Mouse (Mus musculus) mouse embryonic stem cell (cell line): ENCODE data around the gene Arpc1a.
"Not testable (repeated sequence)": the region's sequence is repeated elsewhere in the genome, so short reads cannot be mapped to it uniquely, and the experiment has no call there.

Experiments
- in situ Hi-C, 2 experiments: fragments of 300-500 bp; cut with MboI; formaldehyde crosslinking; loops; 1 replicate in 1 of 2; 3 replicates in 1 of 2; pipeline ENCODE4 v1.14.3; 2019 to 2020; ENCODE audit warnings: low sequenced_read_pairs in 2 of 2, low pct_unique_long_range_greater_than_20kb in 1 of 2, mixed read lengths in 1 of 2; ENCODE audit not compliant: unreplicated experiment in 1 of 2

Gene Arpc1a

DNA sequence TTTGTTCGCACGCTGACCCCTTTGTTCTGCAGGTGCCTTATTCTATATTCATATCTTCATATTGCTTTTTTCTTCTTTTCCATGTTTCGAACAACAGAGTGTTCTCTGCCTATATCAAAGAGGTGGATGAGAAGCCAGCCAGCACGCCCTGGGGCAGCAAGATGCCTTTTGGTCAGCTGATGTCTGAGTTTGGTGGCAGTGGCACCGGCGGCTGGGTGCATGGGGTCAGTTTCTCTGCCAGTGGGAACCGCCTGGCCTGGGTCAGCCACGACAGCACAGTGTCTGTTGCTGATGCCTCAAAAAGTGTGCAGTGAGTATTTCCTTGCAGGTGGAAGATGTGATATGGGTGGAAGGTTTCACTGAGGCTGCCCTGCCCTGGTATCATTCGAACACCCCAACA lies 17.3 kb downstream of the Arpc1a start:
- in situ Hi-C loops = no loop called here

DNA sequence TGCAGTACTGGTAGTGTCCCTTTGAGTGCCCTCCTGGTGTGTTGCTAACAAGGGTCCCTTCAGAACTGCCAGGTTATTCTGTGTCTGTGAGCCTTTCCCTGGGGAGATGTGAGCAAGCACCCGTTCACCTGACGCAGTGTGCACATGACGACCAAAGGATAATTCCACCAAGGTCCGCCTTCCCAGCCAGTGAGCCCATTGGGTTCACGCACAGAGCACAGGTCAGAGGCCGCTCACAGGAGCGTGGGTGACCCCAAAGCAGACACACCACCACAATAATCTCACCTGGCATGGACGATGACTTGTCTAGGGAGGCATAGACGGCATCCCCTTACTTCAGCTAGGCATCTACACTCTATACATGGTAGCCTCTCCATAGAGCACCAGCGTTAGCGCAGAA lies 17.8 kb downstream of the Arpc1a start:
- in situ Hi-C loops = not testable (repeated sequence)

DNA sequence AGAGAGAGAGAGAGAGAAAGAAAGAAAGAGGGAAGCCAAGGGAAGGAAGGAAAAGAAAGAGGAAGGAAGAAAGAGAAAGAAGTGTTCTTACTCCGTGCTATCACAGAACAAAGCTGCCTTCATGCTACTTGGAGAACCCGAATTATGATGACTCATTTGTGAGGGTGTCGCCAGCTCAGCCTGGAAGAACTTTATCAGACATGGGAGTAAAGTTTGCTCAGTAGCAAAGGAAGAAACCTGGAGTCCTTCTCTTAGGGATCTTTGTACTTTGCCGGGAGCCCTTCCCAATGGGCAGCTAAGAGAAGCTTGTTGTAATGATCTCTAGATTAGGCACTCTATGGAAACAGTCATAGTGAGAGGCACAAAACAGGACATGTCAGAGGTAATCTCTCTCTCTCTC lies 19.1 kb downstream of the Arpc1a start:
- in situ Hi-C loops = no loop called here

- in situ Hi-C loops = no loop called here
Measured at GRCm38 (mm10) chr5:145104328-145104727, 20.7 kb downstream of the Arpc1a start.

GRCm38 (mm10) chr5:145105694-145106275 lies 22.2 kb downstream of the Arpc1a start:
- in situ Hi-C loops = no loop called here

GRCm38 (mm10) chr5:145110401-145110800 lies 26.8 kb downstream of the Arpc1a start:
- in situ Hi-C loops = no loop called here

GRCm38 (mm10) chr5:145112566-145112965 lies 28.9 kb downstream of the Arpc1a start:
- in situ Hi-C loops = no loop called here

DNA sequence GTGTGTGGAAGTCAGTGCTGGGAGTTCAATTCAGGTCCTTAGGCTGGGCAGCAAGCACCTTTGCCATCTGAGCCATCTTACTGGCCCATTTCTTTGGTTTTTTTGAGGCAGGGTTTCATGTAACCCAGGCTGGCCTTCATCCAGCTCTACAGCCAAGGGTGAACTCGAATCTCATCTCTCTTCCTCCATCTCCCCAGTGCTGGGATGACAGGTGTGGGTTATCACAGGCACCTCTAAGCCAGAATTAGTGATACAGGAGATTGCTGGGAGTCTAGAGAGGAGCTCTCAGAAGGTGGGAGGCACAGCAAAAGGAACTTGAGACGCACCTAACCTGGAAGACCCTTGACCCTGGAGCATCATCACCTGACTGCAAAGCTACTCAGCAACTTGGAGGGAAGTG lies 29.8 kb downstream of the Arpc1a start:
- in situ Hi-C loops = no loop called here

- in situ Hi-C loops = no loop called here
Measured at GRCm38 (mm10) chr5:145114071-145114605, 30.5 kb downstream of the Arpc1a start, which contains the start of gene Arpc1b. Gene Arpc1b (plus strand): TSS chr5:145114215.

GRCm38 (mm10) chr5:145114606-145115473 lies 31.2 kb downstream of the Arpc1a start:
- in situ Hi-C loops = no loop called here

DNA sequence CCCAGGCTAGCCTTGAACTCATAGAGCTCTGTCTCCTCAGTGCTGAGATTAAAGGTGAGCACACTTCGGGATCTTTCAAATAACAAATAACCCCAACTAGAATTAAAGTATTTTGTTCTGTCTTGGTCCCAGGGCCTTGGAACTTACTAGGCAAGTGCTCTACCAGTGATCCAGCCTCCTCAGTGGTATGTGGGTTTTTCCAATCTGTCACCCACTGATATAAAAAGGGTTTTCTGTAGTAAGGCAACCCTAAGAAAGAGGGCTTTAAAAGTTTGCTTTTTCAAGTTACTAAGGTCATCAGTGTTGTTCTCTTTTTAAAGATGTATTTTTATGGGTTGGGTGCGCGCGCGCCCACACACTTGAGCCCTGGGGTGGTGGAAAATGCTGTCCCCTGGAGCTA lies 32.1 kb downstream of the Arpc1a start:
- in situ Hi-C loops = no loop called here

DNA sequence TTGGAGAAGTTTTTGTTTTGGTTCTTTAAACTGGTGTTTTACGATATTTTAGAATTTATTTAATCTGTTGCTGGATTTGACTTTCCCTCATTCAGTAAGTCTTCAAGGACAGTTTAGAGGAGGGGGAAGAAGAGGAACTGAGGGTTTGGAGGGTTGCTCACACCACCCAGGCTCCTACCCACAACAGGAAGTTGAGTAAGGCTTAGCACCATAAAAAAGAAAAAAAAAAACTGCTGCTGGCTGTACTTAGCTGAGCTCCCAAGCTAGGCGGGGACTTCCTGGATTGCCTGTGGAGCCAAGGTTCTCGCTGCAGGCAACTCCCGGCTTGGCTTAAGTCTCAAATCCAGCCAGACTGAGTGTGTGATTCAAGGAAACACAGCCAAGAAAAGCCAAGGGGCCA lies 32.7 kb downstream of the Arpc1a start:
- in situ Hi-C loops = no loop called here

- in situ Hi-C loops = no loop called here
Measured at GRCm38 (mm10) chr5:145116916-145117315, 33.3 kb downstream of the Arpc1a start.

GRCm38 (mm10) chr5:145118005-145118404 lies 34.4 kb downstream of the Arpc1a start:
- in situ Hi-C loops = no loop called here

GRCm38 (mm10) chr5:145118461-145118860 lies 34.8 kb downstream of the Arpc1a start:
- in situ Hi-C loops = no loop called here

DNA sequence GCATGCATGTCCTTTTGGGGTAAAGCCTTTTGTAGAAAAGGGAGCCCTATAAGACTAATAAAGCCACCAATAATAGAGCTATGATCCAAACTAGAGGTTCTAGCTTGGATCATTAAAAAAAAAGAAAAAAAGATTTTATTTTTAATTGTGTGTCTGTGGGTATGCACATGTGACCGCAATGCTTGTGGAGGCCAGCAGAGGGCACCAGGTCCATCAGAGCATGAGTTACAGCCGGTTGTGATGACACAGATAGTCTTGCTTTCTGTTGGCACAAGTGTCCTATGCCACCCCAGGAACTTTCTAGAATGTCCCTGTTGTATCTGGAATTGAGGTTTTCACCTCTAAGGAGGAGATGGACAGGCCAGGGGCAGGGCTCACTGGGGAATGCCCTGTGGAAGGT lies 35.8 kb downstream of the Arpc1a start:
- in situ Hi-C loops = no loop called here

GRCm38 (mm10) chr5:145120921-145121320 lies 37.3 kb downstream of the Arpc1a start:
- in situ Hi-C loops = no loop called here

- in situ Hi-C loops = no loop called here
Measured at GRCm38 (mm10) chr5:145123396-145123795, 39.8 kb downstream of the Arpc1a start.

- in situ Hi-C loops = no loop called here
Measured at GRCm38 (mm10) chr5:145126580-145126979, 43.0 kb downstream of the Arpc1a start.

GRCm38 (mm10) chr5:145129124-145129523 lies 45.5 kb downstream of the Arpc1a start:
- in situ Hi-C loops = no loop called here
